Mouse (Mus musculus): ENCODE measurements around the gene Lrrc3c. TPM values are rescaled to one million over a fixed set of nuclear protein-coding genes. Genes with fewer than 3 reads are reported as not detected.

The Lrrc3c gene
- polyA plus RNA-seq, 1 experiment from 2014 or later, result not detected

- H3K4me1 ChIP-seq (ENCODE audit: control insufficient read depth, insufficient read depth, low read length), result peaks cover 47% of the 10 kb centered on the region
- H3K36me3 ChIP-seq (ENCODE audit: control insufficient read depth, insufficient read depth), result no peaks in the 10 kb centered on the region
- WGBS, result 68% methylated on average over 8 of the region's 8 CpGs
- no peak overlapping the region for H3K4me3 ChIP-seq (ENCODE audit: low read length)
- no peaks in the 10 kb centered on the region for H3K9me3 ChIP-seq (replicated peaks; ENCODE audit: control insufficient read depth, low read length)
- peak overlapping the region; percentile 96 for H3K27ac ChIP-seq (ENCODE audit: low read length)
- no peaks in the 10 kb centered on the region for H3K27me3 ChIP-seq (ENCODE audit: control insufficient read depth, insufficient read depth, low read length)
- no peak for ATAC-seq (replicated peaks; ENCODE audit: extremely low read depth, insufficient read depth, low FRiP score)
- H3K9ac ChIP-seq (ENCODE audit: low read length), result 0 out of 2 replicates have a peak overlapping the region, but pooled peaks have one; percentile 30
- H3K4me2 ChIP-seq (ENCODE audit: low read depth, low read length), result peak overlapping the region; percentile 30; the same call in 1 of the 2 replicates
These were observed 8.8 kb upstream of the Lrrc3c start for GRCm38 (mm10) chr11:98589306-98589705.

- Histone ChIP-seq H3K27me3 (ENCODE audit: control insufficient read depth, insufficient read depth, low read length) (no peaks in the 10 kb centered on the region), H3K4me1 (ENCODE audit: control insufficient read depth, insufficient read depth, low read length) (peaks cover 33% of the 10 kb centered on the region), H3K27ac (ENCODE audit: low read length) (no peak overlapping the region), H3K9ac (ENCODE audit: low read length) (no peak overlapping the region), H3K4me2 (ENCODE audit: low read depth, low read length) (no peak overlapping the region), H3K4me3 (ENCODE audit: low read length) (no peak overlapping the region), H3K36me3 (ENCODE audit: control insufficient read depth, insufficient read depth) (no peaks in the 10 kb centered on the region), H3K9me3 (replicated peaks; ENCODE audit: control insufficient read depth, low read length) (no peaks in the 10 kb centered on the region)
- no peak for ATAC-seq (replicated peaks; ENCODE audit: extremely low read depth, insufficient read depth, low FRiP score)
- WGBS, result 69% methylated on average over 19 of the region's 19 CpGs
These were observed 7.3 kb upstream of the Lrrc3c start for GRCm38 (mm10) chr11:98590548-98591445.

GRCm38 (mm10) chr11:98595021-98595420 lies 3.1 kb upstream of the Lrrc3c start:
- Histone ChIP-seq H3K4me2 (ENCODE audit: low read depth, low read length) (no peak overlapping the region), H3K27ac (ENCODE audit: low read length) (no peak overlapping the region), H3K4me1 (ENCODE audit: control insufficient read depth, insufficient read depth, low read length) (peaks cover 10% of the 10 kb centered on the region), H3K4me3 (ENCODE audit: low read length) (no peak overlapping the region), H3K36me3 (ENCODE audit: control insufficient read depth, insufficient read depth) (no peaks in the 10 kb centered on the region), H3K9me3 (replicated peaks; ENCODE audit: control insufficient read depth, low read length) (no peaks in the 10 kb centered on the region), H3K27me3 (ENCODE audit: control insufficient read depth, insufficient read depth, low read length) (peaks cover 14% of the 10 kb centered on the region), H3K9ac (ENCODE audit: low read length) (no peak overlapping the region)
- ATAC-seq (replicated peaks; ENCODE audit: extremely low read depth, insufficient read depth, low FRiP score), result no peak
- 69% methylated on average over 6 of the region's 6 CpGs for WGBS

GRCm38 (mm10) chr11:98595473-98595872 lies 2.6 kb upstream of the Lrrc3c start:
- 71% methylated on average over 10 of the region's 10 CpGs for WGBS
- Histone ChIP-seq H3K36me3 (ENCODE audit: control insufficient read depth, insufficient read depth) (no peaks in the 10 kb centered on the region), H3K4me1 (ENCODE audit: control insufficient read depth, insufficient read depth, low read length) (peaks cover 10% of the 10 kb centered on the region), H3K4me2 (ENCODE audit: low read depth, low read length) (no peak overlapping the region), H3K9ac (ENCODE audit: low read length) (no peak overlapping the region), H3K9me3 (replicated peaks; ENCODE audit: control insufficient read depth, low read length) (no peaks in the 10 kb centered on the region), H3K27ac (ENCODE audit: low read length) (no peak overlapping the region), H3K4me3 (ENCODE audit: low read length) (no peak overlapping the region), H3K27me3 (ENCODE audit: control insufficient read depth, insufficient read depth, low read length) (peaks cover 14% of the 10 kb centered on the region)
- no peak for ATAC-seq (replicated peaks; ENCODE audit: extremely low read depth, insufficient read depth, low FRiP score)

GRCm38 (mm10) chr11:98595955-98596354 lies 2.1 kb upstream of the Lrrc3c start:
- H3K36me3 ChIP-seq (ENCODE audit: control insufficient read depth, insufficient read depth), result no peaks in the 10 kb centered on the region
- no peak overlapping the region for H3K4me2 ChIP-seq (ENCODE audit: low read depth, low read length)
- WGBS, result 87% methylated on average over 3 of the region's 3 CpGs
- no peak overlapping the region for H3K27ac ChIP-seq (ENCODE audit: low read length)
- H3K4me3 ChIP-seq (ENCODE audit: low read length), result no peak overlapping the region
- no peak for ATAC-seq (replicated peaks; ENCODE audit: extremely low read depth, insufficient read depth, low FRiP score)
- H3K9ac ChIP-seq (ENCODE audit: low read length), result no peak overlapping the region
- no peaks in the 10 kb centered on the region for H3K9me3 ChIP-seq (replicated peaks; ENCODE audit: control insufficient read depth, low read length)
- peaks cover 10% of the 10 kb centered on the region for H3K4me1 ChIP-seq (ENCODE audit: control insufficient read depth, insufficient read depth, low read length)
- H3K27me3 ChIP-seq (ENCODE audit: control insufficient read depth, insufficient read depth, low read length), result peaks cover 14% of the 10 kb centered on the region

GRCm38 (mm10) chr11:98597363-98597762 lies 728 bp upstream of the Lrrc3c start:
- no peak overlapping the region for H3K27ac ChIP-seq (ENCODE audit: low read length)
- H3K36me3 ChIP-seq (ENCODE audit: control insufficient read depth, insufficient read depth), result no peaks in the 10 kb centered on the region
- H3K9me3 ChIP-seq (replicated peaks; ENCODE audit: control insufficient read depth, low read length), result no peaks in the 10 kb centered on the region
- H3K4me3 ChIP-seq (ENCODE audit: low read length), result no peak overlapping the region
- peaks cover 20% of the 10 kb centered on the region for H3K4me1 ChIP-seq (ENCODE audit: control insufficient read depth, insufficient read depth, low read length)
- H3K27me3 ChIP-seq (ENCODE audit: control insufficient read depth, insufficient read depth, low read length), result peaks cover 14% of the 10 kb centered on the region
- peak; percentile 75; the same call in 1 of the 2 replicates for ATAC-seq (replicated peaks; ENCODE audit: extremely low read depth, insufficient read depth, low FRiP score)
- no peak overlapping the region for H3K9ac ChIP-seq (ENCODE audit: low read length)
- no peak overlapping the region for H3K4me2 ChIP-seq (ENCODE audit: low read depth, low read length)
- 25% methylated on average over 6 of the region's 6 CpGs for WGBS

- Histone ChIP-seq H3K36me3 (ENCODE audit: control insufficient read depth, insufficient read depth) (no peaks in the 10 kb centered on the region), H3K4me1 (ENCODE audit: control insufficient read depth, insufficient read depth, low read length) (peaks cover 21% of the 10 kb centered on the region), H3K4me2 (ENCODE audit: low read depth, low read length) (peak overlapping the region; percentile 2; the same call in 1 of the 2 replicates), H3K9ac (ENCODE audit: low read length) (peak overlapping the region; percentile 38; the same call in 1 of the 2 replicates), H3K9me3 (replicated peaks; ENCODE audit: control insufficient read depth, low read length) (no peaks in the 10 kb centered on the region), H3K4me3 (ENCODE audit: low read length) (no peak overlapping the region), H3K27ac (ENCODE audit: low read length) (no peak overlapping the region), H3K27me3 (ENCODE audit: control insufficient read depth, insufficient read depth, low read length) (peaks cover 14% of the 10 kb centered on the region)
- ATAC-seq (replicated peaks; ENCODE audit: extremely low read depth, insufficient read depth, low FRiP score), result no peak
- 58% methylated on average over 18 of the region's 18 CpGs for WGBS
These were observed 780 bp downstream of the Lrrc3c start for GRCm38 (mm10) chr11:98598851-98599290.

GRCm38 (mm10) chr11:98599291-98599690 lies 1.2 kb downstream of the Lrrc3c start:
- WGBS, result 23% methylated on average over 18 of the region's 18 CpGs
- Histone ChIP-seq H3K9me3 (replicated peaks; ENCODE audit: control insufficient read depth, low read length) (no peaks in the 10 kb centered on the region), H3K9ac (ENCODE audit: low read length) (peak overlapping the region; percentile 38; the same call in 1 of the 2 replicates), H3K4me3 (ENCODE audit: low read length) (no peak overlapping the region), H3K36me3 (ENCODE audit: control insufficient read depth, insufficient read depth) (no peaks in the 10 kb centered on the region), H3K4me2 (ENCODE audit: low read depth, low read length) (peak overlapping the region; percentile 2; the same call in 1 of the 2 replicates), H3K27me3 (ENCODE audit: control insufficient read depth, insufficient read depth, low read length) (peaks cover 14% of the 10 kb centered on the region), H3K27ac (ENCODE audit: low read length) (no peak overlapping the region), H3K4me1 (ENCODE audit: control insufficient read depth, insufficient read depth, low read length) (peaks cover 21% of the 10 kb centered on the region)
- ATAC-seq (replicated peaks; ENCODE audit: extremely low read depth, insufficient read depth, low FRiP score), result no peak

- no peak overlapping the region for H3K27ac ChIP-seq (ENCODE audit: low read length)
- H3K9me3 ChIP-seq (replicated peaks; ENCODE audit: control insufficient read depth, low read length), result no peaks in the 10 kb centered on the region
- H3K4me2 ChIP-seq (ENCODE audit: low read depth, low read length), result peak overlapping the region; percentile 63
- peaks cover 14% of the 10 kb centered on the region for H3K27me3 ChIP-seq (ENCODE audit: control insufficient read depth, insufficient read depth, low read length)
- 0 out of 2 replicates have a peak, but pooled peaks have one; percentile 46 for ATAC-seq (replicated peaks; ENCODE audit: extremely low read depth, insufficient read depth, low FRiP score)
- peak overlapping the region; percentile 41; the same call in 1 of the 2 replicates for H3K9ac ChIP-seq (ENCODE audit: low read length)
- WGBS, result 1% methylated on average over 20 of the region's 20 CpGs
- peaks cover 21% of the 10 kb centered on the region for H3K4me1 ChIP-seq (ENCODE audit: control insufficient read depth, insufficient read depth, low read length)
- peak overlapping the region; percentile 39 for H3K4me3 ChIP-seq (ENCODE audit: low read length)
- no peaks in the 10 kb centered on the region for H3K36me3 ChIP-seq (ENCODE audit: control insufficient read depth, insufficient read depth)
These were observed 4.1 kb downstream of the Lrrc3c start for GRCm38 (mm10) chr11:98602090-98602690.

All from heart, embryonic 16.5 days (tissue).